Mouse (Mus musculus) brain, adult 2 months (tissue): Measurements from ENCODE around the gene Vamp5.

Experiments used
- DNase-seq: peaks from one replicate; pipeline ENCODE4 v3.0.0; 2011; ENCODE audit warnings: low read depth, low spot score

Gene Vamp5

GRCm38 (mm10) chr6:72346261-72346660 is 34.0 kb downstream of the Vamp5 start:
- DNase-seq, result no peak

- no peak for DNase-seq
Observed at GRCm38 (mm10) chr6:72345633-72346032, 34.6 kb downstream of the Vamp5 start.

GRCm38 (mm10) chr6:72345074-72345567 is 35.1 kb downstream of the Vamp5 start, which contains the start of gene Usp39:
TSS of gene Usp39 (minus strand) at chr6:72345184.
- peak; percentile 99 for DNase-seq

DNA sequence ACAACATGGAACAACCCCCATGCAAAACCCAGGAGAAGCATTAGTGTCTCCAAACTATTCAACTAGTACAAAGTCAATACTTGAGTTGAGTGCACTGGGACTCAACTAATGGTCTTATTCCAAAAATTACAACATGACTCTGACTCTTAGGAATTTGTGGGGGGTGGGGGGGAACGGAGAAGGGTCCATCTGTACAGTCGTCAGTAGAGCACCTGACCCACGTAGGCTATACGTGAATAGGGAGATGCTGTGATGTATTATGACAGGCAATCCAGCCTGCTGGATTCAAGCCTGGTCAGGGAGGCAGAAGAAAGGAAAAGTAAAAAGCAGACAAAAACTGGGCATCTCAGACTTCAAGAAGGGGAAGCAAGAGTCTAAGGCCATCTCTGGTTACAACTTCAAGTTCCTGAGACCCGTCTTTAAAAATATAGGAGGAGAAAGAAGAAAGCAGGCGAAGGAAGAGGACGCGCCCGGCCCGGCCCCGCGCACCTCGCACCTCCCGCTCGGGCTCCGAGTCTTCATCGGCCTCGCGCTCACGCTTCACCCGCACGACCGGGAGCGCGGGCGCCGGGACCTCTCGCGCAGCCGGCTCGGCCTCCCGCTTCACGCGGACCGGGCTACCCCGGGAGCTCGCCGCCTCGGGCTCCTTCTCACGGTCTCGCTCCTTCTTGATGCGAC is 35.7 kb downstream of the Vamp5 start:
- DNase-seq, result no peak

DNA sequence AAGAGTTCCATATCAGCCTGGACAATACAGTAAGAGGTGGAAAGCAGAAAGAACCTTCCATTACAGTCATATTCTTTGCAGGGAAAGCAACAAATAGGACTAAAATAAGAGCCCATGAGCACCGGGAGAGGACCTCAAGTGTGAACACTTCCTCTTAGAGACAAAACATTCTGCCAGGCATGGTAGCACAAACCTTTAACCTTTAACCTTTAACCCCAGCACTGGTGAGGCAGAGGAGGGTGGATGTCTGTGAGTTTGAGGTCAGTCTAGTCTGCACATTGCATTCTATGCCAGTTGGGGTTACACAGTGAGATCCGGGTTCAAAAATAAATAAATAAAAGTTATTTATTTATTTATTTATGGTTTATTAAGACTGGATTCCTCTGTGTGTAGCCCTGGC is 39.8 kb downstream of the Vamp5 start:
- DNase-seq, result no peak

DNA sequence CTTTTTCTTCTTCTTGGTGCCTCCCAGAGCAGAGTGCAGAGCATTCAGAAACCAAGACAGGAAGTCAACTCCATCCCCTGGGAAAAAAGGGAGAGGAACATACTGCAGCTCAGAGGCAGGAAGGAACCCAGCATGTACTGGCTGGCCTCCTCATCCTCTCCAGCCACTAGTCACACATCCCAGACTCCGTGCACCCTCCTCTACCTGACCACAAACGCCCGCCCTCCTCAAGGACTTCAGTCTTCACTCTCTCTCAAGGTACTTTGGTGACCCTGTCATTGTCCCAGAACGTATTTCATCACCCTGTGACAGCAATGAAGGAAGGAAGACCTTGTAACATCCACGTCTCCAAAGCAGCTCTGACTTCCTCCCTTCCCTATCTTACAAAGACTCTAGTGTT is 47.2 kb downstream of the Vamp5 start:
- no peak for DNase-seq

DNA sequence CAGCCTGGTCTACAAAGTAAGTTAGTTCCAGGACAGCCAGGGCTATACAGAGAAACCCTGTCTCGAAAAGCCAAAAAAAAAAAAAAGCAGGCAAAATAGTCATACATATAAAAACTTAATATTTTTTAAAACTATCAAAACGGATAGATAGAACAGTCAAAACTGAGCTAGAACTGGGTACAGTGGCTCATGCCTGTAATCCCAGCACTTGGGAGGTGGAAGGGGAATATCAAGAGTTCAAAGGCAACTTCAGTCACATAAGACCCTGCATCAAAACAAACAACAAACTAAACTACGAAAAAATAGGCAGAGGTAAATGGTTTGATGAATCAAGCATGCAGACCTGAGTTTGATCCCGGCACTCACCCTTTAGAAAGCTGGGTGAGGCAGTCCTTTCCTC is 50.1 kb downstream of the Vamp5 start:
- DNase-seq, result no peak

GRCm38 (mm10) chr6:72329019-72329418 is 51.2 kb downstream of the Vamp5 start:
- no peak for DNase-seq

GRCm38 (mm10) chr6:72326274-72326673 is 54.0 kb downstream of the Vamp5 start:
- peak; percentile 73 for DNase-seq

DNA sequence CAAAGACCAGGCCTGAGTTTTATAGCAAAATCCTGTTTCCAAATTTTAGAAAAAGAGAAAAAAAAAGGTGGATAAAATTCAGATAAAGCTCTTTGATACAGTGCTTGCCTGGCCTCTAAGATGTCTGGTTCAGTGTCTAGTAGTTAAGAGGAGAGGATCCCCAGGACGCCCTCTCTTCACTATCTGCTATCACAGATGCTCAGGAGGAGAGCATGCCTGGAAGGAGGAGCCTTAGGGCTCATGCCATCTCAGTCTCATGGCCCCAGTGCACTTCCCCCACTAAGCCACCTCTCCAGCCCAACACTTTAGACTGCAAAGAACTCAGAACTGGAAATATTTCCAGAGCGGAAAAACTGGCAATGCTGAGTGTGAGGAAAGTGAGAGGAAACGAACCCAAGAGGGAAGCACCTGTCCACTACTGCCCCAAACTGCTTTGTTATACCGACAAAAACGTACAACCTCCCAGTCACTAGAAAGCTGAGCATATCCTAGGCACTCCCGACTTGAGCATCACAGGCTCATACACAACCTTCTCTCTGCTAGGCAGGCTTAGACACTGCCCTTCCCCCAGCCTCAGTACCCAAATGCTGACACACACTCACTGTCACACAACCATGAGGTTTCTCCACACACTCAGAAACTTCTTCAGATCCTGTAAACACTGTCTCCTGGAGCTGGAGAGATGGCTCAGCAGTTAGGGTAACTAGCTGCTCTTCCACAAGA is 56.3 kb downstream of the Vamp5 start:
- DNase-seq, result no peak

DNA sequence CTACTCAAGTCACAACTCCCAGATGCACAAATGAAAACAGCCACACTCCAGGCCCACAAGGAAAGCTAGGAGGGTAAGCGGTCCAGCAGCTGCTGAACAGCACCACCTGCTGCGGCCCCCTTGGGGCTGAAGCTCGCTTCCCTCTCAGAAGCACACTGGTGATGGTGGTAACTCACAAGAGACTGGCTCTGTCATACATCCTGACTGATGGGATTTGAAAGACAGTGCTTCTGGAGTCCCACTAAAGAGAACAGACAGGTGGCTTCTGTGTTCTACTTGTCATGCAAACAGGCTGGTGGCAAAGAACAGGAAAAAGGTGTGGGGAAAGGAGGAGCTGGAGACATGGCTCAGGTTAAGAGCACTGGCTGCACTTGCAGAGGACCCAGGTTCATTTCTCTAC is 57.3 kb downstream of the Vamp5 start:
- DNase-seq, result no peak

DNA sequence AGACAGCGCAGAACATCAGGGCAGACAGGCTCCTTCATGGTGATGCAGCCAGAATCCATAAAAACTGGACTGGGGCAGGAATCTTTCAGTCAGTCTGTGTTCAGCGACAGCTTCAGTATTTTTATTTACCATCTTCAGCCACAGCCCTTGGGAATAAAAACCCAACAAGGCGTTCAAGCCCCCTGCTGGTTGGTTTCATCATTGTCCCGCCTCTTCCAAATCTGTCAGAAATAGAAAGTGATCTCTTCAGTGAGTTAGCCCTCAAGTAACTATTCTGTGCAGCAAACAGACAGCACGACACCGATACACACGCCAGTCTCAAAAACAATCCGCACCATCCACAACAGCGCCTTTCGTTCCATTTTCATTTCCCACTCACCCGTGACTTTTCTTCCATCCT is 61.2 kb downstream of the Vamp5 start:
- DNase-seq, result peak; percentile 63
